Mouse (Mus musculus): Measurements from ENCODE around the gene Gins2. TPM values are rescaled to one million over a fixed set of nuclear protein-coding genes. Genes with fewer than 3 reads are reported as not detected.

Gene Gins2
- total and polyA plus RNA-seq, 2 experiments from 2014 or later: 8.4 to 18.1 TPM

DNA sequence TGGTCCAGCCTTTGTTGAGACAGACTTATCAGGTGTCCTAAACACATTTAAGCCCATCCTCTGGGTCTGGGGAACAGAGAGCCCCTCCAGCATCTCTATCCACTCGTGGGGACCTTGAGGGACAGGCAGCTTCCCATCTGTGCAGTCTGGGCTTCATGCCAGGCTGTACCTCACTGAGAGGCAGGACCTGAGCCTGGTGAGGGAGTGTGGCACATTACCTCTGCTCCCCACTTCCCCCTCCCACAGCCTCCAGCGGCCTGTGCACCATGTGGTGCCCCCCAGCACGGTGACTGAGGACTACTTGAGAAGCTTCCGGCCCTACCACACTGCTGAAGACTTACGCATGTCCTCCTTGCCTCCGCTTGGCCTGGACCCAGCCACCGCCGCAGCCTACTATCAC is 22.4 kb downstream of the Gins2 start:
- H3K27me3 ChIP-seq (ENCODE audit: insufficient read depth, low read length): no peaks in the 10 kb centered on the region
- no peak overlapping the region for H3K4me2 ChIP-seq (ENCODE audit: low read depth, low read length, poor library complexity, severe bottlenecking)
- no peak overlapping the region for H3K27ac ChIP-seq (ENCODE audit: low read depth, low read length)
- no peak for DNase-seq (ENCODE audit: low spot score)
- H3K9ac ChIP-seq (replicated peaks; ENCODE audit: low read length, poor library complexity, severe bottlenecking): no peak overlapping the region
- no peaks in the 10 kb centered on the region for H3K9me3 ChIP-seq (ENCODE audit: low read length)
- peaks cover 43% of the 10 kb centered on the region for H3K36me3 ChIP-seq (ENCODE audit: insufficient read depth, low read length)
- 77% methylated on average over 8 of the region's 8 CpGs for WGBS
- peaks cover 21% of the 10 kb centered on the region for H3K4me1 ChIP-seq (ENCODE audit: insufficient read depth, low read length)
- no peak overlapping the region for H3K4me3 ChIP-seq (ENCODE audit: low read depth, low read length)
- no peak for TF ChIP-seq CTCF (IDR thresholded peaks at IDR 0.05)
- ATAC-seq (ENCODE audit: low FRiP score): no peak

DNA sequence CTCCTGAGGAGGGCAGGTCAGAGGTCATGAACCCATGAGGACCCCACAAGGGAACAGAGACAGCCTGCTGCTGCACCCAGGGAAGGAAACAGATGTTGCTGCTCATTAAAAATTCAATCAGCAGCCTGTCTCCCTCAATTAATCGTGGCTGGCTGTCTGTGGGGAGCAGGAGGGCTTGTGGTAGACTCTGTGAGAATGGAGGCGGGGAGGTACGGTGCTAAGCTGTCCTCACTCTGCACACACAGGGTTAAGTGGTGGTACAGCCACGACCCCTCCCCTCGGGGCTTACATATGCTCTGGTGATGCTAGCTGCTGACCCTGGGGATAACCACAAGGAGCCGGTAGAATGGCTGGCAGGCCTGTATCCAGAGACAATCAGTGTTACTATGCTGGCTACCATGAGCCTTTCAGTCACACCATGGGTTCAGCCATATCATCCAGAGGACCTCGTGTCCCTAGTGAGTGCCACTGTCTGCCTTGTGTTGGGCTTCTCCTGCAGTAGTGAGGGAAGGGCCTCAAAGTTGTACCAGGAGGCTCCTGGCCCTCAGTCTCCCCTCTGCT is 23.9 kb downstream of the Gins2 start:
- DNase-seq (ENCODE audit: low spot score) (no peak), ATAC-seq (ENCODE audit: low FRiP score) (no peak)
- WGBS: 22% methylated on average over 7 of the region's 7 CpGs
- H3K27me3 ChIP-seq (ENCODE audit: insufficient read depth, low read length): no peaks in the 10 kb centered on the region
- H3K9ac ChIP-seq (replicated peaks; ENCODE audit: low read length, poor library complexity, severe bottlenecking): no peak overlapping the region
- TF ChIP-seq CTCF (IDR thresholded peaks at IDR 0.05): no peak
- peaks cover 37% of the 10 kb centered on the region for H3K36me3 ChIP-seq (ENCODE audit: insufficient read depth, low read length)
- H3K4me2 ChIP-seq (ENCODE audit: low read depth, low read length, poor library complexity, severe bottlenecking): no peak overlapping the region
- H3K4me3 ChIP-seq (ENCODE audit: low read depth, low read length): no peak overlapping the region
- peaks cover 25% of the 10 kb centered on the region for H3K4me1 ChIP-seq (ENCODE audit: insufficient read depth, low read length)
- no peaks in the 10 kb centered on the region for H3K9me3 ChIP-seq (ENCODE audit: low read length)
- H3K27ac ChIP-seq (ENCODE audit: low read depth, low read length): no peak overlapping the region

DNA sequence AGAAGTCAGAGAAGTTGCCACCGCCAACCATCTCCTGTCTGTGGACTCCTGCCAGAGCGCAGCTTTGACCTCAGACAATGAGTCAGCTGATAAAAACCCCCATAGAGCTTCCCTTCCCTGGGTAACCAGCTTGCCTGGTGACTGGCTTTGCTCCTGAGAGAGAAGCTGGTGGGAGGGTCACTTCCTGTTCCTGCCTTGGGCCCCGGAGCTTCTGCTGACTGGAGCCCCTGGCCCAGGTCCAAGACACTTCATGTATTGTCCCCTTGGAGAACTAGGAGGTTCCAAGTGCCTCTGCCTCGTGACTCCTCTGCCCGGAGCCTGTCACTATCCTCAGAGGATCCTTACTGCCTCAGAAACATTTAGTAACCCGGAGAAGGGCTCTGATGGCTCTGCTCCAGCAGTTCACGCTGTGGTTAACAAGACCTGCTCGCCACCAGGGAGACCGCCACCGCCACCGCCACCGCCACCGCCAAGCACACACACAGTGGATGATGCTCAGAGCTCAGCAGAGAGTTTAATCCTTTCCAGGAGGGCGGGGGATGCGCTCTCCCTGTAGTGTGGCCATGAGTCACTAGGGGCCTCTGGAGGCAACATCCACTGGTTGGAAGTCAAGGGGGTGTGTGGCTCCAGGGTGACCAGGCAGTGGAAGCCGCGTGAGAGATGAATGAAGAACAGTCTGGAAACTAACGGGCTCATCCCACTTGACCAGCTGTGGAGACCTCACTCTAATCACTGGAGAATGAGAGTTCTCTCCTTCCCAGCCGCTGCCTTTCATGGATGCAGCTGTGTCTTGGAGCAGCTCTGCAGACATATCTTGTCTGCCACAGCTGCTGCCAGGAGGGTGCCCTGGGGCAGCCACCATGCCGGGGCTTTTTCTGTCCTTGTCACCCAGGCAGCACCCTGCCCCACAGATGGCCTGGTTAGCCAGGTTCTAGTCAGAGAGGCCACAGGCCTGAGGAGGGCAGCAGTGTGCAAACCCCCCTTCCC is 25.0 kb downstream of the Gins2 start:
- Histone ChIP-seq H3K4me2 (ENCODE audit: low read depth, low read length, poor library complexity, severe bottlenecking) (peak overlapping the region; percentile 16; the same call in 1 of the 2 replicates), H3K9ac (replicated peaks; ENCODE audit: low read length, poor library complexity, severe bottlenecking) (peak overlapping the region; percentile 19), H3K4me1 (ENCODE audit: insufficient read depth, low read length) (peaks cover 33% of the 10 kb centered on the region)

DNA sequence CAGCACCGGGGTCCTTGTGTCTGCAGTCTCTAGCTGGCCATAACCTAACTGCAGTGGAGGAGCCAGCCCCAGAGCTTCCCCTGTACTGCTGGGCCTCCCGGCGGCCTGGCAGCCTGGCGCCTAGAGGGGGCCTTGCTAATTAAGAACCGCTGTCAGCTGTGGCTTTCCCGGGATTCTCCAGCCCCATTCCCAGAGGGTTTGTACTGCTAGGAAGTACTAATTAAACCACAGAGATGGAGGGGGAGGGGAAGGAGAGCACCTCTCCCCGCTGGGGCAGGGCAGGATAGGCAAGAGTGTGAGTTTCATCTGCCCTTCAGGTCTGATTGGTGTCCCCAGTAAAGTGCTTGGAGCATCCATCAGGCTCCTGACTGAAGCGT is 25.8 kb downstream of the Gins2 start:
- no peaks in the 10 kb centered on the region for H3K27me3 ChIP-seq (ENCODE audit: insufficient read depth, low read length)
- no peaks in the 10 kb centered on the region for H3K9me3 ChIP-seq (ENCODE audit: low read length)
- peak overlapping the region; percentile 77 for H3K27ac ChIP-seq (ENCODE audit: low read depth, low read length)
- peaks cover 33% of the 10 kb centered on the region for H3K4me1 ChIP-seq (ENCODE audit: insufficient read depth, low read length)
- ATAC-seq (ENCODE audit: low FRiP score): no peak
- TF ChIP-seq CTCF (IDR thresholded peaks at IDR 0.05): no peak
- no peak overlapping the region for H3K4me3 ChIP-seq (ENCODE audit: low read depth, low read length)
- peak overlapping the region; percentile 16; the same call in 1 of the 2 replicates for H3K4me2 ChIP-seq (ENCODE audit: low read depth, low read length, poor library complexity, severe bottlenecking)
- DNase-seq (ENCODE audit: low spot score): peak; percentile 63
- peaks cover 26% of the 10 kb centered on the region for H3K36me3 ChIP-seq (ENCODE audit: insufficient read depth, low read length)
- 21% methylated on average over 8 of the region's 8 CpGs for WGBS
- H3K9ac ChIP-seq (replicated peaks; ENCODE audit: low read length, poor library complexity, severe bottlenecking): no peak overlapping the region

More for the DNA sequence above, 25.0 kb downstream of the Gins2 start:
- Histone ChIP-seq H3K27me3 (ENCODE audit: insufficient read depth, low read length) (no peaks in the 10 kb centered on the region), H3K4me3 (ENCODE audit: low read depth, low read length) (no peak overlapping the region), H3K27ac (ENCODE audit: low read depth, low read length) (peak overlapping the region; percentile 77), H3K36me3 (ENCODE audit: insufficient read depth, low read length) (peaks cover 34% of the 10 kb centered on the region), H3K9me3 (ENCODE audit: low read length) (no peaks in the 10 kb centered on the region)
- ATAC-seq (ENCODE audit: low FRiP score) (peak; percentile 74), DNase-seq (ENCODE audit: low spot score) (peak; percentile 93)
- whole genome bisulfite sequencing: 10% methylated on average over 20 of the region's 20 CpGs
- peak; percentile 56 for TF ChIP-seq CTCF (IDR thresholded peaks at IDR 0.05)

DNA sequence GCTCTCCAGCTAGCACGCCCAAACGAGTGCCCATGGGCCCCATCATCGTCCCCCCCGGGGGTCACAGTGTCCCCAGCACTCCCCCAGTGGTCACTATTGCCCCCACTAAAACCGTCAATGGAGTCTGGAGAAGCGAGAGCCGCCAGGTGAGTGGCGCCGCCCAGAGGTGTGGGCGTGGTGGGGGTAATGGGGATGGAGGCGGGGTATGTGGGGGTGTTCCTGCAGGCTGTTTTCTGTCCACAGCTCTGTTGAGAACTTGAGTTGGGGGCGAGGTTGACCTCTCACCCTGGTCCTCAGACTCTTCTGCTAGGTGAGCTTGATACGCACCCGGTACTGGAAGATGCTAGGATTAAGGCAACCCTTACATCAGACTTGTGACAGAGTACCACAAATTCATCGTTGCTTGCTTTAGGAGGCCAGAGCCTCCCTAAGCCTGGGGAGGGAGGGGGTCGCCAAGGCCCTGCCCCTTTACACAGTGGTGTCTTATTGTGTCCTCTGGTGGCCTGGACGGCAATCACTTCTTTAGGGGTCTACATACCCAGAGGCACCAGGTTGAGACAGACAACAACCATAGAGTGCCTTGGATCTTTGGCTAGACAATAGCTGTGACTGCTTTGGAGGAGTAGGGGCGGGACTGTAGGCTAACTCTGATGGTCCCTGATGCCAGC is 26.3 kb downstream of the Gins2 start:
- H3K4me3 ChIP-seq (ENCODE audit: low read depth, low read length): no peak overlapping the region
- DNase-seq (ENCODE audit: low spot score): no peak
- H3K9me3 ChIP-seq (ENCODE audit: low read length): no peaks in the 10 kb centered on the region
- peaks cover 33% of the 10 kb centered on the region for H3K4me1 ChIP-seq (ENCODE audit: insufficient read depth, low read length)
- TF ChIP-seq CTCF (IDR thresholded peaks at IDR 0.05): no peak
- no peaks in the 10 kb centered on the region for H3K27me3 ChIP-seq (ENCODE audit: insufficient read depth, low read length)
- no peak overlapping the region for H3K4me2 ChIP-seq (ENCODE audit: low read depth, low read length, poor library complexity, severe bottlenecking)
- peaks cover 21% of the 10 kb centered on the region for H3K36me3 ChIP-seq (ENCODE audit: insufficient read depth, low read length)
- WGBS: 82% methylated on average over 18 of the region's 18 CpGs
- no peak overlapping the region for H3K9ac ChIP-seq (replicated peaks; ENCODE audit: low read length, poor library complexity, severe bottlenecking)
- ATAC-seq (ENCODE audit: low FRiP score): no peak
- peak overlapping the region; percentile 77 for H3K27ac ChIP-seq (ENCODE audit: low read depth, low read length)

Data from midbrain, postnatal 0 days (tissue).